Comparison of ENCODE assay signal across 7 mouse cellular contexts in genomic region chr3:89714359-89715206, GRCm38 (mm10). TPM values are rescaled to one million over a fixed set of nuclear protein-coding genes. Genes with fewer than 3 reads are reported as not detected.
DNase-seq lines count a peak whose midpoint lies in the region; ATAC-seq and TF ChIP-seq lines count a peak whose summit lies in the region.

Adar (plus strand) TSS chr3:89715022.

- peak within 1 kb of the TSS; percentile 87 for H3K4me3 ChIP-seq in embryonic facial prominence, embryonic 11.5 days (ENCODE audit: low read depth, low read length)
- H3K4me3 ChIP-seq in midbrain, embryonic 11.5 days (ENCODE audit: low read depth, low read length), result peak within 1 kb of the TSS; percentile 69
- peak within 1 kb of the TSS; percentile 79 for H3K4me3 ChIP-seq in small intestine, adult 2 months (ENCODE audit: low read depth, low read length)

- DNase-seq in adrenal gland, postnatal 14 days, result peak; percentile 91
- peak; percentile 88 for DNase-seq in embryonic facial prominence, embryonic 11.5 days (ENCODE audit: low spot score)
- peak; percentile 46 for DNase-seq in kidney, adult 11 months
- DNase-seq in left cerebral cortex, postnatal 4 days, result peak; percentile 90
- DNase-seq in midbrain, embryonic 11.5 days (ENCODE audit: low spot score, missing footprints), result peak; percentile 99

- peak; percentile 46; the same call in 1 of the 2 replicates for TF ChIP-seq CTCF in small intestine, adult 2 months (IDR thresholded peaks at IDR 0.05; ENCODE audit: extremely low read depth, insufficient read length, insufficient replicate concordance, low read depth, low read length)

- intact Hi-C loops in left cerebral cortex, postnatal 4 days (cut with DNase I), result no loop called here

- peak within 1 kb of the TSS; percentile 90 for H3K9ac ChIP-seq in embryonic facial prominence, embryonic 11.5 days (replicated peaks; ENCODE audit: low read length)
- H3K9ac ChIP-seq in midbrain, embryonic 11.5 days (ENCODE audit: low read length), result peak within 1 kb of the TSS; percentile 93

- H3K4me2 ChIP-seq in embryonic facial prominence, embryonic 11.5 days (ENCODE audit: low read depth, low read length), result peak within 1 kb of the TSS; percentile 83
- peak within 1 kb of the TSS; percentile 90 for H3K4me2 ChIP-seq in midbrain, embryonic 11.5 days

- no peaks in the 10 kb centered on the region for H3K9me3 ChIP-seq in embryonic facial prominence, embryonic 11.5 days (replicated peaks; ENCODE audit: control insufficient read depth, low read length)
- no peaks in the 10 kb centered on the region for H3K9me3 ChIP-seq in midbrain, embryonic 11.5 days (ENCODE audit: control insufficient read depth, low read length)

- no peaks in the 10 kb centered on the region for H3K36me3 ChIP-seq in embryonic facial prominence, embryonic 11.5 days (replicated peaks; ENCODE audit: control insufficient read depth, insufficient read depth, low read depth, low read length)
- no peaks in the 10 kb centered on the region for H3K36me3 ChIP-seq in midbrain, embryonic 11.5 days (ENCODE audit: control insufficient read depth, insufficient read depth, low read length)
- H3K36me3 ChIP-seq in small intestine, adult 2 months (ENCODE audit: control insufficient read depth, insufficient read depth, low read length), result no peaks in the 10 kb centered on the region

- no peaks in the 10 kb centered on the region for H3K27me3 ChIP-seq in embryonic facial prominence, embryonic 11.5 days (ENCODE audit: control insufficient read depth, insufficient read depth, low read length)
- no peaks in the 10 kb centered on the region for H3K27me3 ChIP-seq in midbrain, embryonic 11.5 days (ENCODE audit: control insufficient read depth, insufficient read depth, low read length)
- H3K27me3 ChIP-seq in small intestine, adult 2 months (ENCODE audit: control insufficient read depth, insufficient read depth, low read length), result no peaks in the 10 kb centered on the region

- TF ChIP-seq POLR2A in small intestine, adult 2 months (IDR thresholded peaks at IDR 0.05; ENCODE audit: low read depth, low read length), result no peak

- ATAC-seq in embryonic facial prominence, embryonic 11.5 days (replicated peaks; ENCODE audit: insufficient number of reproducible peaks, low FRiP score, low TSS enrichment, low read depth), result peak; percentile 91
- ATAC-seq in granulocyte monocyte progenitor cell, adult 5-6 weeks (replicated peaks; ENCODE audit: poor library complexity, severe bottlenecking), result peak; percentile 81
- ATAC-seq in midbrain, embryonic 11.5 days (ENCODE audit: low FRiP score), result peak; percentile 92

- 6% methylated on average over 28 of the region's 28 CpGs for WGBS in embryonic facial prominence, embryonic 11.5 days
- WGBS in midbrain, embryonic 11.5 days, result 8% methylated on average over 27 of the region's 28 CpGs
- 5% methylated on average over 28 of the region's 28 CpGs for WGBS in small intestine, adult 2 months

- no peaks in the 10 kb centered on the region for H3K4me1 ChIP-seq in embryonic facial prominence, embryonic 11.5 days (ENCODE audit: control insufficient read depth, insufficient read depth, low read length)
- peaks cover 6% of the 10 kb centered on the region for H3K4me1 ChIP-seq in midbrain, embryonic 11.5 days (ENCODE audit: control insufficient read depth, insufficient read depth, low read length)
- H3K4me1 ChIP-seq in small intestine, adult 2 months (ENCODE audit: control insufficient read depth, insufficient read depth, insufficient read length, low read length), result peaks cover 4% of the 10 kb centered on the region; the same call in 1 of the 2 replicates

- 0 out of 2 replicates have a peak within 1 kb of the TSS, but pooled peaks have one; percentile 23 for H3K27ac ChIP-seq in embryonic facial prominence, embryonic 11.5 days (replicated peaks; ENCODE audit: low read depth, low read length)
- H3K27ac ChIP-seq in midbrain, embryonic 11.5 days (ENCODE audit: low read depth, low read length), result peak within 1 kb of the TSS; percentile 59
- no peak within 1 kb of the TSS for H3K27ac ChIP-seq in small intestine, adult 2 months (ENCODE audit: insufficient read depth, low read depth, low read length)

RNA-seq across cellular contexts. Expression of gene Adar, which starts in this region (rescaled TPM):
- total RNA-seq in adrenal gland, postnatal 14 days (2021), result 20.8 and 28.2 TPM in 2 replicates
- 14.9 and 15.1 TPM in 2 replicates for polyA plus RNA-seq in embryonic facial prominence, embryonic 11.5 days (2014; fragmentation: Nextera tagmentation; extraction: Ambion mirVana)
- 33.2 and 35.2 TPM in 2 replicates for total RNA-seq in granulocyte monocyte progenitor cell, adult 5-6 weeks (2014; fragmentation: Nextera tagmentation)
- 21.1 and 30.4 TPM in 2 replicates for total RNA-seq in granulocyte monocyte progenitor cell, adult 5-6 weeks (2017)
- total RNA-seq in left cerebral cortex, postnatal 4 days (2021), result 100 to 1,000 TPM; 102 to 106 TPM
- 15.5 and 16.6 TPM in 2 replicates for polyA plus RNA-seq in midbrain, embryonic 11.5 days (2014; fragmentation: Nextera tagmentation; extraction: Ambion mirVana)
- 13.8 and 26.3 TPM in 2 replicates for polyA plus RNA-seq in small intestine, adult 2 months (2012; rRNA removed)

Comparison
In these comparisons a context has a peak if more than half of its experiments do, and no peak if none do; other contexts are left out.
1. DNase-seq: peak in every context shown above with its lines; median percentile 99 in midbrain, embryonic 11.5 days; 91 in adrenal gland, postnatal 14 days; 90 in left cerebral cortex, postnatal 4 days; 88 in embryonic facial prominence, embryonic 11.5 days; 46 in kidney, adult 11 months.